Mouse (Mus musculus) intestine, postnatal 0 days (tissue): ENCODE measurements at regions not wholly inside any gene's neighbourhood (a gene's known extent, or its start where the extent isn't known, plus 50 kb on each side); places are given as distances from the start of the nearest gene placed in this dataset.

Experiments
- ATAC-seq: fragments of 200-750 bp; cut with Nextera tagmentation; 2 replicates; pipeline ENCODE4 v1.8.0; 2017; ENCODE audit warnings: mild to moderate bottlenecking, moderate TSS enrichment, moderate library complexity
- H3K27ac ChIP-seq: fragments of 300-500 bp; sonication (generic); 2 replicates; pipeline ENCODE4 v1.5.1; 2014; ENCODE audit warnings: mild to moderate bottlenecking, low read depth, low read length, moderate library complexity
- H3K27me3 ChIP-seq: fragments of 300-500 bp; sonication (generic); replicated peaks from 2 replicates; pipeline ENCODE4 v1.6.1; 2014; ENCODE audit warnings: low read length, mixed read lengths; ENCODE audit not compliant: control insufficient read depth, insufficient read depth
- H3K36me3 ChIP-seq: fragments of 300-500 bp; sonication (generic); 2 replicates; pipeline ENCODE4 v1.6.1; 2014; ENCODE audit warnings: mild to moderate bottlenecking, moderate library complexity; ENCODE audit not compliant: control insufficient read depth, insufficient read depth
- H3K4me1 ChIP-seq: fragments of 300-500 bp; sonication (generic); replicated peaks from 2 replicates; pipeline ENCODE4 v1.6.1; 2014; ENCODE audit warnings: antibody characterized with exemption, low read length, mixed read lengths; ENCODE audit not compliant: control insufficient read depth, insufficient read depth
- H3K4me2 ChIP-seq: fragments of 300-500 bp; sonication (generic); replicated peaks from 2 replicates; pipeline ENCODE4 v1.6.1; 2014; ENCODE audit warnings: low read depth, mild to moderate bottlenecking, moderate library complexity
- H3K4me3 ChIP-seq: fragments of 300-500 bp; sonication (generic); 2 replicates; pipeline ENCODE4 v1.5.1; 2014; ENCODE audit warnings: low read depth, low read length
- H3K9ac ChIP-seq: fragments of 300-500 bp; sonication (generic); 2 replicates; pipeline ENCODE4 v1.6.1; 2014; ENCODE audit warnings: mild to moderate bottlenecking, low read depth, low read length
- H3K9me3 ChIP-seq: fragments of 300-500 bp; sonication (generic); 2 replicates; pipeline ENCODE4 v1.6.1; 2016; ENCODE audit warnings: mixed run types; ENCODE audit not compliant: control insufficient read depth
- CTCF ChIP-seq: sonication (generic); IDR thresholded peaks from 2 replicates; pipeline ENCODE4 v1.5.1; 2016; ENCODE audit warnings: low read depth, mild to moderate bottlenecking, control low read depth, antibody characterized with exemption, moderate library complexity
- WGBS: fragments of 180-500 bp; shearing (Covaris S2); extraction: QIAGEN DNeasy Blood & Tissue Kit; methylation state at CpG from one replicate; pipeline ENCODE4 v1.1.7; 2014; 5-methylcytosine and 5-hydroxymethylcytosine counted together

GRCm38 (mm10) chr13:71874986-71875385 lies 88.5 kb downstream of the Irx1 start:
- H3K9me3 ChIP-seq, result no peaks in the 10 kb centered on the region
- 46% methylated on average over 5 of the region's 5 CpGs for WGBS
- ATAC-seq, result no peak

GRCm38 (mm10) chr13:71868763-71869162 lies 94.8 kb downstream of the Irx1 start:
- Histone ChIP-seq H3K4me3 (no peak overlapping the region), H3K27ac (no peak overlapping the region), H3K27me3 (no peaks in the 10 kb centered on the region), H3K9ac (no peak overlapping the region), H3K36me3 (no peaks in the 10 kb centered on the region), H3K4me2 (no peak overlapping the region), H3K4me1 (no peaks in the 10 kb centered on the region), H3K9me3 (no peaks in the 10 kb centered on the region)
- TF ChIP-seq CTCF, result no peak
- WGBS, result 71% methylated on average over 6 of the region's 6 CpGs
- no peak for ATAC-seq

More at GRCm38 (mm10) chr13:71874986-71875385, 88.5 kb downstream of the Irx1 start:
- Histone ChIP-seq H3K9ac (no peak overlapping the region), H3K36me3 (no peaks in the 10 kb centered on the region), H3K27ac (no peak overlapping the region), H3K27me3 (no peaks in the 10 kb centered on the region), H3K4me3 (no peak overlapping the region), H3K4me1 (no peaks in the 10 kb centered on the region), H3K4me2 (no peak overlapping the region)
- TF ChIP-seq CTCF, result no peak

GRCm38 (mm10) chr13:71853426-71854025 lies 110.0 kb downstream of the Irx1 start:
- no peaks in the 10 kb centered on the region for H3K4me1 ChIP-seq
- ATAC-seq, result no peak
- TF ChIP-seq CTCF, result no peak

GRCm38 (mm10) chr13:71804032-71804958 lies 159.2 kb downstream of the Irx1 start:
- 75% methylated on average over 16 of the region's 16 CpGs for WGBS
- Histone ChIP-seq H3K9me3 (no peaks in the 10 kb centered on the region), H3K4me1 (no peaks in the 10 kb centered on the region), H3K4me3 (no peak overlapping the region), H3K4me2 (no peak overlapping the region), H3K27me3 (no peaks in the 10 kb centered on the region), H3K9ac (no peak overlapping the region), H3K27ac (no peak overlapping the region), H3K36me3 (no peaks in the 10 kb centered on the region)
- TF ChIP-seq CTCF, result no peak
- no peak for ATAC-seq

More at GRCm38 (mm10) chr13:71853426-71854025, 110.0 kb downstream of the Irx1 start:
- H3K9ac ChIP-seq, result no peak overlapping the region
- no peaks in the 10 kb centered on the region for H3K36me3 ChIP-seq
- no peak overlapping the region for H3K27ac ChIP-seq
- H3K27me3 ChIP-seq, result no peaks in the 10 kb centered on the region
- WGBS, result 72% methylated on average over 7 of the region's 7 CpGs
- no peaks in the 10 kb centered on the region for H3K9me3 ChIP-seq
- no peak overlapping the region for H3K4me3 ChIP-seq
- H3K4me2 ChIP-seq, result no peak overlapping the region

- no peaks in the 10 kb centered on the region for H3K4me1 ChIP-seq
- no peak for ATAC-seq
- H3K4me3 ChIP-seq, result no peak overlapping the region
- H3K27me3 ChIP-seq, result no peaks in the 10 kb centered on the region
- H3K9me3 ChIP-seq, result no peaks in the 10 kb centered on the region
- no peak for TF ChIP-seq CTCF
- 82% methylated on average over 6 of the region's 6 CpGs for WGBS
- no peak overlapping the region for H3K4me2 ChIP-seq
- no peaks in the 10 kb centered on the region for H3K36me3 ChIP-seq
- H3K27ac ChIP-seq, result no peak overlapping the region
- H3K9ac ChIP-seq, result no peak overlapping the region
These were observed 165.2 kb downstream of the Irx1 start for GRCm38 (mm10) chr13:71798288-71798687.

- TF ChIP-seq CTCF, result no peak
- WGBS, result 32% methylated on average over 10 of the region's 10 CpGs
These were observed 178.8 kb downstream of the Irx1 start for GRCm38 (mm10) chr13:71784740-71785139.

More at GRCm38 (mm10) chr13:71784740-71785139, 178.8 kb downstream of the Irx1 start:
- H3K27me3 ChIP-seq, result no peaks in the 10 kb centered on the region
- H3K9me3 ChIP-seq, result no peaks in the 10 kb centered on the region
- H3K27ac ChIP-seq, result no peak overlapping the region
- no peaks in the 10 kb centered on the region for H3K4me1 ChIP-seq
- ATAC-seq, result no peak
- no peaks in the 10 kb centered on the region for H3K36me3 ChIP-seq
- H3K9ac ChIP-seq, result no peak overlapping the region
- H3K4me3 ChIP-seq, result no peak overlapping the region
- no peak overlapping the region for H3K4me2 ChIP-seq
